ENCODE assay signal across 9 mouse cellular contexts in genomic region chr8:10921439-10922191, GRCm38 (mm10).
DNase-seq lines count a peak whose midpoint lies in the region; ATAC-seq lines count a peak whose summit lies in the region.
"Had no signal": no experiment of that assay in that cellular context is flagged by ENCODE, and none has a peak within 500 bp of the region (broad histone marks: within the 10 kb centered on the region; RNA-seq: fewer than 3 reads in every experiment).

No protein-coding gene starts in this region.

- no peaks in the 10 kb centered on the region for H3K36me3 ChIP-seq in heart, embryonic 16.5 days (ENCODE audit: control insufficient read depth, insufficient read depth)
- H3K36me3 ChIP-seq in forebrain, embryonic 16.5 days (ENCODE audit: control insufficient read depth, insufficient read depth), result no peaks in the 10 kb centered on the region
- H3K36me3 ChIP-seq in midbrain, embryonic 11.5 days (ENCODE audit: control insufficient read depth, insufficient read depth, low read length), result no peaks in the 10 kb centered on the region

- peak overlapping the region; percentile 34; the same call in 1 of the 2 replicates for H3K27ac ChIP-seq in heart, embryonic 16.5 days (ENCODE audit: low read length)
- peak overlapping the region; percentile 13; the same call in 1 of the 2 replicates for H3K27ac ChIP-seq in forebrain, embryonic 16.5 days (ENCODE audit: low read length)
- H3K27ac ChIP-seq in midbrain, embryonic 11.5 days (ENCODE audit: low read depth, low read length), result peak overlapping the region; percentile 71

- no peaks in the 10 kb centered on the region for H3K9me3 ChIP-seq in heart, embryonic 16.5 days (replicated peaks; ENCODE audit: control insufficient read depth, low read length)
- H3K9me3 ChIP-seq in forebrain, embryonic 16.5 days (ENCODE audit: control insufficient read depth, low read length), result no peaks in the 10 kb centered on the region
- no peaks in the 10 kb centered on the region for H3K9me3 ChIP-seq in midbrain, embryonic 11.5 days (ENCODE audit: control insufficient read depth, low read length)

- DNase-seq in heart, postnatal 25 days (ENCODE audit: low spot score), result no peak
- peak; percentile 39 for DNase-seq in NIH3T3 (ENCODE audit: low read depth)
- peak; percentile 95 for DNase-seq in midbrain, embryonic 11.5 days (ENCODE audit: low spot score, missing footprints)
- no peak for DNase-seq in cerebellum, adult 9-10 months
- no peak for DNase-seq in frontal cortex, postnatal 10 days (ENCODE audit: low spot score in 2 of 2)
- DNase-seq: gastrocnemius, postnatal 25 days had no signal

- ATAC-seq in heart, embryonic 16.5 days (replicated peaks; ENCODE audit: extremely low read depth, insufficient read depth, low FRiP score), result no peak
- ATAC-seq in forebrain, embryonic 16.5 days, result peak; percentile 39
- ATAC-seq in midbrain, embryonic 11.5 days (ENCODE audit: low FRiP score), result peak; percentile 65
- ATAC-seq in cerebellum, adult (ENCODE audit: insufficient number of reproducible peaks, low FRiP score, low TSS enrichment), result no peak

- H3K27me3 ChIP-seq in heart, embryonic 16.5 days (ENCODE audit: control insufficient read depth, insufficient read depth, low read length), result peaks cover 11% of the 10 kb centered on the region; the same call in 1 of the 2 replicates
- no peaks in the 10 kb centered on the region; the same call in 1 of the 2 replicates for H3K27me3 ChIP-seq in forebrain, embryonic 16.5 days (replicated peaks; ENCODE audit: control insufficient read depth, insufficient read depth, low read length)
- H3K27me3 ChIP-seq in midbrain, embryonic 11.5 days (ENCODE audit: control insufficient read depth, insufficient read depth, low read length), result no peaks in the 10 kb centered on the region; the same call in 1 of the 2 replicates

- 52% methylated on average over 11 of the region's 11 CpGs for WGBS in heart, embryonic 16.5 days
- WGBS in forebrain, embryonic 16.5 days, result 10% methylated on average over 11 of the region's 11 CpGs
- 12% methylated on average over 11 of the region's 11 CpGs for WGBS in midbrain, embryonic 11.5 days

- no peak overlapping the region for H3K9ac ChIP-seq in heart, embryonic 16.5 days (ENCODE audit: low read length)
- H3K9ac ChIP-seq in forebrain, embryonic 16.5 days (replicated peaks; ENCODE audit: low read depth, low read length), result no peak overlapping the region; the same call in 1 of the 2 replicates
- H3K9ac ChIP-seq in midbrain, embryonic 11.5 days (ENCODE audit: low read length), result no peak overlapping the region; the same call in 1 of the 2 replicates

- H3K4me2 ChIP-seq in heart, embryonic 16.5 days (ENCODE audit: low read depth, low read length), result no peak overlapping the region
- no peak overlapping the region for H3K4me2 ChIP-seq in forebrain, embryonic 16.5 days (ENCODE audit: low read length)
- H3K4me2 ChIP-seq in midbrain, embryonic 11.5 days, result peak overlapping the region; percentile 22; the same call in 1 of the 2 replicates

- intact Hi-C loops in heart, postnatal 25 days (cut with DNase I), result no loop called here

- no peak overlapping the region for H3K4me3 ChIP-seq in heart, embryonic 16.5 days (ENCODE audit: low read length)
- no peak overlapping the region for H3K4me3 ChIP-seq in forebrain, embryonic 16.5 days (replicated peaks; ENCODE audit: low read length)
- H3K4me3 ChIP-seq in midbrain, embryonic 11.5 days (ENCODE audit: low read depth, low read length), result no peak overlapping the region

- peaks cover 43% of the 10 kb centered on the region for H3K4me1 ChIP-seq in heart, embryonic 16.5 days (ENCODE audit: control insufficient read depth, insufficient read depth, low read length)
- peaks cover 47% of the 10 kb centered on the region for H3K4me1 ChIP-seq in forebrain, embryonic 16.5 days (replicated peaks; ENCODE audit: control insufficient read depth, insufficient read depth, low read length)
- H3K4me1 ChIP-seq in midbrain, embryonic 11.5 days (ENCODE audit: control insufficient read depth, insufficient read depth, low read length), result peaks cover 60% of the 10 kb centered on the region

Comparison
In these comparisons a context has a peak if more than half of its experiments do, and no peak if none do; other contexts are left out.
1. ATAC-seq: peak in forebrain, embryonic 16.5 days (single experiment) and midbrain, embryonic 11.5 days (single experiment); none in heart, embryonic 16.5 days (single experiment) and cerebellum, adult (single experiment).
2. H3K27ac ChIP-seq: peak in every context shown above with its lines; median percentile 71 in midbrain, embryonic 11.5 days; 34 in heart, embryonic 16.5 days; 13 in forebrain, embryonic 16.5 days.
3. DNase-seq: peak in NIH3T3 (single experiment) and midbrain, embryonic 11.5 days (single experiment); none in heart, postnatal 25 days (single experiment), cerebellum, adult 9-10 months (single experiment) and frontal cortex, postnatal 10 days (0 of 2).